Mouse (Mus musculus): ENCODE measurements at regions not wholly inside any gene's neighbourhood (a gene's known extent, or its start where the extent isn't known, plus 50 kb on each side); places are given as distances from the start of the nearest gene placed in this dataset.
A peak's percentile ranks its signal among the peaks of the same experiment; 100 is the strongest.

DNA sequence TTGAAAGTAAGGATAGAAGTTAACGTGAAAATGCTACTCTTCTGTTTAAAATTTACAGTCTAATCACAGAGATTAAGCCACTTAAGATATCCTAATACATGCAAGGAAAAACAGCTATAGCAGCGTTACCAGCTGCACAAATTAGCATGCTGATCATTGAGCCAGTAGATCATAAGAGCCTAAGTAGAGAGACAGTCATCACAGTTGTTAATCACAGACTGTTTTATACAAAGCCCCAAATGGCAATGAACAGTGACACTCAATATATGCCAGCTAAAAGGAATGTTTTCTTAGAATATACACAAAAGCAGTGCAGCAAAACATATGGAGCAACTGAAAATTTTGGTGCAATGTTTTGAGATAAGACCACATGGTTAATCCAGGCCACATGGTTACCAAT, 64.7 kb upstream of the Ppp1r3a start:
- DNase-seq = no peak

DNA sequence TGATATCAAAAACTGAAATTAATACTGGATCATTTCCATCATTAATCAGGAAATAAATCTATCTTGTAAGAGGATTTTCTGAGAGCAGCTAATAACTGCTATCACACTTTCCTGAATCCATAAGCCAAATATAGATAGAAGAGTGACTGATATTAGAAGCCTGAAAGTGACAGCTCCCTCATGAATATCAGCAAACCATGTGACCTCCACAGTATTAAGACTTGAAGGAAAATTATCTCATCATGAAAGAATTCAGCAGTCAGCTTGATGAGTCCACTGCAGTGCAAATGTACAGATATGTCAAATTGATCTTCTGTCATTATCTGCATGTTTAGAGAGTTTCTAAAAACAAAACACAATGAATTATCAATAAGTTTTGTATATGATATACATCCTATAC, 69.7 kb upstream of the Ppp1r3a start:
- DNase-seq = no peak

DNA sequence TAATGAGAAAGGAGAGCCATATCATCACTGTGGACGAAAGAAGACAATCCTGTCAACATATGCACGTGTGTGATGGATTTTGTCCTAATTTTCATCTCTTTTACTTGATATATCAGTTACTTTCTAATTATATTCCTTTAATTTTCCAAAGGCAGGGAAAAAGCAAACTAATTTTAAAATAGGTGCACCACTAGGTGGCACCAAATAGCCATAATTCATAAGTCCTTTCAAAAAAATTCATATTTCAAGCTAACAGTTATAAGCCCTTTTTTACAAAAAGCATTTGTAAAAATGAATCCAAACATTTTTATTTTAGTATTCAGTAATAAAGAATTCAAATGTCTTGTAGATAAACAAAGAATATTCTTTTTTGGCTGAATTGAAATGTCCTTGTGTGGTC, 62.2 kb upstream of the Foxp2 start:
- peak; percentile 14 for DNase-seq
